Mouse (Mus musculus): ENCODE results near the gene Olfr930.

Gene Olfr930

DNA sequence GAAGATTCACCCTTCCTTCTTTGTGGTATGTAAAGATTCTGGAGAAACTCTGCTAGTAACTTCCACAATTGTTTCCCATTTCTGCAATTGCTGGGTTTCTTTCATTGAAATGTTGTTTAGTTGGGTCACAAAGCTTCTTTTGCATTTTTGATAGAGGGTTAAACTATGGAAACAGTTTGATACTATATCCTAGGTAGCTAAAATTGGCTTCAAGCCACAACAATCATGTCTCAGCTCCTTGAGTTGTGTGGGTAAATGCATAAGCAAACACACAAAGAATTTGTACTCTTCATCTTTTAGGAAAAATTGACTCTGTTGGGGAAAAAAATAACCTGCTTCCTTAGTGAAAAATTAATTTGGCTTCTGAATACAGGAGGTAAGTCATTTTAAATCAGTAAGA, at the start of gene Olfr930:
Gene Olfr930, plus strand, starts transcription at position 301 of the 400 bp plus-strand sequence.
- DNase-seq (ENCODE audit: low spot score) = no peak

GRCm38 (mm10) chr9:38953401-38954123, 24.0 kb downstream of the Olfr930 start:
- DNase-seq (ENCODE audit: low spot score) = no peak

DNA sequence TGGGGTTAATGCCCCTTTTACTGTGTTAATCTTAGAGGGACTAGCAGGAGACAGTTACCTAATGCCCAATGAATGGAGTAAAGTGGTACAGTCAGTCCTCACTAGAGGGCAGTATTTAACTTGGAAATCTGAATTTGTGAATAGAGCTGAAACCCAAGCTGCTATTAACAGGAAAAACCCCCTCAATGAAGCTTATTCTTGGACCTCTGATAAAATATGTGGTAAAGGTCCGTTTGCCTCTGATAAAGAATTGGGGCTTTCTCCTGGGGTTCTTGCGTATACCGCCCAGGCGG, 24.5 kb downstream of the Olfr930 start:
- no peak for DNase-seq (ENCODE audit: low spot score)

DNA sequence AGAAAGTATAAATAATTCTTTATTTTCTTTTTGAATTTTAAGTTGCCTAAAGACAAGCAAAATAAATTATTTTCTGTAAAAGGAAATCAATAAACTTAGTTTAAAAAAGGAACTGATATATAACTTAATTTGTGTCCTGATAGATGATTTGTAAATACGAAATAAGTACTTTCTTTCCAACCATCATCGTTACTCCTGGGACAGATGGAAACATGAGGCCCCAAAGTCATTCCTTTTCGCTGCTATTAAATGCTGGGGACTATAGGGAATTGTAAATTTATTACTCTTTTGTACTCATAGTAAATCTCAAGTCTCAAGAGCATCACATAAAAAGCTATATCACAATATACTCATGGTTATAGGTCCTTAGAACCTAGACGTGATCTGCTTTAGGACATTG, 42.4 kb downstream of the Olfr930 start, which contains the start of gene Olfr933:
Gene Olfr933, plus strand, starts transcription at position 301 of the 400 bp plus-strand sequence.
- DNase-seq (ENCODE audit: low spot score) = no peak
